Mouse (Mus musculus) inflammation-experienced regulatory T-cells, adult 16 weeks (primary cell): ENCODE results near the gene Uhrf2. TPM values are rescaled to one million over a fixed set of nuclear protein-coding genes. Genes with fewer than 3 reads are reported as not detected.

Experiments used
- polyA plus RNA-seq: library from polyadenylated mRNA; unstranded; fragments of 100-300 nt; shearing (Covaris generic); gene quantifications from one replicate; pipeline ENCODE4 v1.2.1, GENCODE M21; 2017

The Uhrf2 gene
- 36.1 TPM for polyA plus RNA-seq

GRCm38 (mm10) chr19:30029894-30030635 lies at the start of gene Uhrf2:
TSS of gene Uhrf2 (plus strand) at chr19:30030513.

DNA sequence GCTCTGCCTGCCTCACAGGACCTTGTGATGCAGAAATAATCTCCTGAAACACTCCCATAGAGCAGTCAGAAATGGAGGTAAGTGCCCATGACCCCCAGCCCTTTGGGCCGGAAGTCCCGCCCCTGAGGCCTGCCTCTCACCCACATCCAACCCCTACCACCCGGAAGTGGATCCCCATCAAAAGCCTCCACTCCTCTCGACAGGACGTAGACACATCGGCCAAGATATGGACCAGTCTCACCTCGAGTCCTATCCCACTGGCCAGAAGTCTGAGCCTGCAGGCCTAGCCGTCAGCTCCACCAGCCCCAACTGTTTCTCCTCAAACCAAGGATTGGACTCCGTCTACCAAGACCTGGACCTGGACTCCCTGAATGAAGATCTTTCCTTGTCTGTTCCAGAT lies 26.7 kb upstream of the Uhrf2 start, which contains the start of gene Trpd52l3:
Gene Trpd52l3, plus strand, starts transcription at position 170 of the 400 bp plus-strand sequence.

Other genes with a start within 250 kb of the Uhrf2 start
- gene 9930021J03Rik, start 224.5 kb upstream of the Uhrf2 start, polyA plus RNA-seq = 5.6 TPM
- gene Ranbp6, start 217.5 kb upstream of the Uhrf2 start, polyA plus RNA-seq = 16.1 TPM
- not detected for gene Il33, start 105.4 kb upstream of the Uhrf2 start, polyA plus RNA-seq
- gene Trpd52l3, start 26.7 kb upstream of the Uhrf2 start, polyA plus RNA-seq = not detected
- gene Gldc, start 144.9 kb downstream of the Uhrf2 start, polyA plus RNA-seq = 0.35 TPM
- not detected for gene Mbl2, start 202.4 kb downstream of the Uhrf2 start, polyA plus RNA-seq